Mouse (Mus musculus): ENCODE data around the gene Crim1.

GRCm38 (mm10) chr17:78287391-78287790 lies 87.3 kb downstream of the Crim1 start:
- TF ChIP-seq CTCF (IDR thresholded peaks at IDR 0.05; ENCODE audit: borderline replicate concordance, insufficient read depth, low read length) (no peak), POLR2A (IDR thresholded peaks at IDR 0.05; ENCODE audit: low read depth, low read length) (no peak)

Measured in embryonic fibroblast, embryonic 13.5 days (primary cell).